Mouse (Mus musculus) urinary bladder, postnatal 10 days (tissue): ENCODE results near the gene Knstrn.

Source experiments
- DNase-seq: peaks from one replicate; pipeline ENCODE4 v3.0.0; 2022; ENCODE audit warnings: low spot score

Knstrn gene

DNA sequence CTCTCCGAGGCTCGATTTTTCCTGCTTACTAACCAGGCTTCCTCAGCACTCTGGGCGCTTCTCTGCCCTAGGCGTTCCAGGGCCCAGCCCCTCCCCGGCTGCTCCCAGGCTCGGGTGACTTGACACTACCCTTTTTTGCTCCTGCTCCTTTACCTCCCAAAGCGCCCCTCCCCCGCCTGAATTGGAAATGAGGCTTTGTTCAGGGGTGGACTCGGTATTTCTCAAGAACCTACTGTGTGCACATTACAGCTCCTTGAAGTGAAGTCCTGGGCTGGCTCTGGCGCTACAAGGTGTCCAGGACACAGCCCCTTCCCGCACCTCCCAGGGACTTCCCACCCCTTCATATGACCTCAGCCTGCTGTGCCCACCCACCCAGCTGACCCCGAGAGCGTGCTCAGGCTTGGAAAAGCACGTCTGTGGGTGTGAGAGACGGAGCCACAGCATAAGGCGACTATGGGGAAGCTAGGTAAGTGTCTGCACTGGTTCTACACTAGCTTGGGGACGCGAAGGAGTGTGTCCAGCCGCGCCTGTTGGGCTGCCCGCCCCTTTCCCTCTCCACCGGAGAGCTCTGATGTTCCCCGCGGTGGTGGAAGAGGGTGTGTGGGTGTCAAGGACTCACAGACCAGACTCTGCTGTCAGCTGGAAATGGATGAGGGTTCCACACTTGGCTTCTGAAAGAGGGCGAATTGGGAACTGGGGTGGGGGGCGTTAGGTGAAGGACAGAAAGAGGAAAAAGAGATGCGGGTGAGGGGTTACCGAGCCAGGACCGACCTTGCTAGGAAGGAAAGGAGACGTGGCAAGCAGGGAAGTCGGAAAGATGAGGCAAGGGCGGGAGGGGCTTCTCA, 86.4 kb downstream of the Knstrn start, which contains the start of gene Bahd1:
TSS of gene Bahd1 (plus strand) at position 397 of the 845 bp plus-strand sequence.
- no peak for DNase-seq

DNA sequence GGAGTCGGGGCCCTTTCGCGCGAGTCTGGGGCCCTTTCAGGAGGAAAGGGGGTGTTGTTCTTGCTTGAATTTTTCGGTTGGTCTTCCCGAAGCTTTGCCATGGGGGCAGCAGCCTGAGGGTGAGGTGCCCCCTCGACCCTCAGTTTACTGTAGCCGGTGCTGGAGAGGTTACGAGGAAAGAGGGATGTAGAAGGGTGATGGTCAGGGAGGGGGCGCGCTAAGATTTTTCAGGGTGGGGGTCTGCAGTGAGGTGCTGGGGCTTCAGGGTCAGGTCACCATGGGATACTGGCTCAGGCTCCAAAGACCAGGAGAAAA, 87.0 kb downstream of the Knstrn start:
- no peak for DNase-seq

DNA sequence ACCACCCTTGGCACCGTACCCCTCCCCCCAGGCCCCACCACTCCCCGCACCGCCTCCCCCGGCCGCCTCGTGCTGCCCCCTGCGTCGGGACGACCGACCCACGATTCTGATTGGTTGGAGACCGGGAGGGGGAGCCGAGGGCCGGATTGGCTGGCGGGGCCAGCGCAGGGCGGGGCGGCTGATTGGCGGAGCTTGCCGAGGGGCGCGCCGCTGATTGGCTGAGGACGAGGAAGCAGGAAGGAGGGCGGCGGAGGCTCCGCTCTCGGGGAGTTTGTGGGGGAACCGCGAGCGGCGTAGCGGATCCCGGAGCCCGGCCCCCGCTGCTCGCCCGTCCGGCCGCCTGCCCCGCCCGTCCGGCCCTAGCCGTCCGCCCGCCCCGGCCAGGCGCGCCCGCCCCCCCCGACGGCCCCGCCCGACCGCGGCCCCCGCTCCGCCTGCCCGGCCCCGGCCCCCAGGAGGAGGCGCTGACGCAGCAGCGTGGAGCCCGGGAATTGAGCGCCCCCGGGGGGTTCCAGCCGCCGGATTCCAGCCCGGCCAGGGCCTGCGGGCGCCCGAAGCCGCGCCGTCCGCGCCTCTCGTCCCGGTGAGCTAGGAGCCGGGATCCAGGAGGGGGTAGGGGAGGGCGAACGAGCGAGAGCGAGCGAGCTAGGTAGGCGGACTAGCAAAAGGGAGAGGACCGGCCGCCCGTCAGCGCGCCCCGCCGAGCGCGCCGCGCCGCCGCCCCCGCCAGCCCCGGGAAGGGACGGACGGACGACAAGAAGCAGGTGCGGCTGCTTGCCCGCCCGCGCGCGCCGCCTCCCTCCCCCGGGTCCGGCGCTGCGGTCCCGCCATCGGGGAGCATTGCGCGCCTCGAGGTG, 87.6 kb downstream of the Knstrn start:
- peak; percentile 95 for DNase-seq

DNA sequence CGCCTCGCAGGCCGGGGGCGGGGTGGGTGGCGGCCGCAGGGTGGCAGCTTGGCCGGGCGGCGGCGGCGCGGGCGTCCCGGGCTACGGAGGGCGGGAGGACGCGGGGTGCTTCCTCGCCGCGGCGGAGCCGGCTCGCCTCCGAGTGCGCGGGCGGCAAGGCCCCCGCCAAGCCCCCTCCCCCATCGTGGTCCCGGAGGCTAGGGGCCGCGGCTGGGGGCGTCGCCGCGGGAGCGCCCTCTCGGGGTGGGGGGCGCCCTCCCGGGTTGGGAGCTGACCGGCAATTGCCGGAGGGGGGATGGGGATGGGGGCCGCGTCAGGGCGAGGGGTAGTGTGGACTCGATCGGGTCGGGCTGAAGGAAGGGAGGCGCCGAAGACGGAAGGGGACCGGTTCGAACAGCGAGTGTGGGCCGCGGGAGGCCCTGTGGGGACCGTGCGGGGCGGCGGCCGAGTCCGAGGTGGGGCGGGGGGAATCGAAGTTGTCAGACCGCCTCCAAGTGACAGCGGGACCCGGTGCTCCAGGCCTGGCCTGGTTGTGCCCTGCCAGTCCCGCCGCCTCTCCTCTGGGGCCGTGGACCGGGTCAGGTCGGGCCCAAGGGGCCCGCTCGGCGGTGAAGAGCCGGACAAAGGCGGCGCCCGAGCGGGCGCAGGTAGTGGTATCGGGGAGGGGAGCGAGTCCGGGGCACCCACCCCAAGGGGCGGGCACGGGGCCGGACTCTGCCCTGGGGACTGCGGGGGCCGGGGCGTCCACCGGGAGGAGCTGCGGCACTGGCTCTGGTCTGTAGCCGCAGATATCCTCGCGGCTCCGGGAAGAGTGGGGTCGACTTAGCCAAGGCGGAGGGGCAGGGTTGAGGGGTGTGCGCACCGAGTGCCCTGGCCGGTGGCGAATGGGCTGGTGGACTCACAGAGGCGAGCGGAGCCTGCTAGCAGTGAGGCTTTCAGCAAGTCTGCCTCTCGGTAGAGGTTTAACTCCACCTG, 88.5 kb downstream of the Knstrn start:
- DNase-seq: no peak

DNA sequence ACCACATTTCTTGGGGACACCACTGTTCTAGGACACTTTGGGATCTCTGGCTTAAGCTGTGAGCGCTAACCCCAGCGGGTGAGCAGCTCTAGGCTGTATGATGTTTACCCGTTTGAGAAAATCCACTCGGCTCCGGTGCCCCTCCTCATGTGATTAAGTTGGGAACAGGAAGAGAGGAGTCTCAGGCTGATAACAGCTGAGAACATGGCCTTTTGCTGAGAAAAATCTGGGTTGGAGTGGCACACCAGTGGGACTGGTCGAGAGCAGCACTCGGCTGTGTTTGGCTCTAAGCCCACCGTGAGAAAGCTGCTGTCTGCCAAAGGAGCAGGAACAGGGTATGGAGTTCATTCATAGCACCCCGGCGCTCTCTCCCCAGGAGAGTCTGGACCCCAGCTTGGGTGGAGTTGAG, 89.5 kb downstream of the Knstrn start:
- DNase-seq: no peak
